ENCODE assay signal across 7 mouse cellular contexts in genomic region chr11:95587423-95587951, GRCm38 (mm10). TPM values are rescaled to one million over a fixed set of nuclear protein-coding genes. Genes with fewer than 3 reads are reported as not detected.
A peak's percentile ranks its signal among the peaks of the same experiment; 100 is the strongest.
DNase-seq lines count a peak whose midpoint lies in the region; TF ChIP-seq lines count a peak whose summit lies in the region.

Gene Ngfr (minus strand): TSS chr11:95587735.

- H3K27ac ChIP-seq in CH12.LX (ENCODE audit: insufficient read depth, low read depth): no peak within 1 kb of the TSS
- peak within 1 kb of the TSS; percentile 77 for H3K27ac ChIP-seq in midbrain, embryonic 10.5 days (replicated peaks)

- 0 out of 2 replicates have a peak, but pooled peaks have one; percentile 23 for TF ChIP-seq POLR2A in CH12.LX (IDR thresholded peaks at IDR 0.05; ENCODE audit: low read depth, low read length)

- TF ChIP-seq EP300 in CH12.LX (IDR thresholded peaks at IDR 0.05; ENCODE audit: low read length): no peak

- intact Hi-C loops in heart, postnatal 14 days (cut with DNase I): loop anchor here (2.0 kb wide), 1 partner anchor 61 kb away; no protein-coding TSS in a partner anchor
- intact Hi-C loops in left cerebral cortex, postnatal 25 days (cut with DNase I): loop anchor here (2.0 kb wide), 1 partner anchor 61 kb away; no protein-coding TSS in a partner anchor

- dilution Hi-C loops in CH12.LX (cut with MboI; ENCODE audit: extremely low pct_ligation_motif_present, extremely low pct_unique_long_range_greater_than_20kb, low sequenced_read_pairs): no loop called here

- TF ChIP-seq CTCF in CH12.LX (conservative IDR thresholded peaks at IDR 0.05 in 1 of 2, IDR thresholded peaks at IDR 0.05 in 1 of 2; ENCODE audit: low read depth in 2 of 2, low read length in 2 of 2): no peak

- no peaks in the 10 kb centered on the region for H3K9me3 ChIP-seq in CH12.LX (replicated peaks; ENCODE audit: low read length)
- H3K9me3 ChIP-seq in midbrain, embryonic 10.5 days (replicated peaks): no peaks in the 10 kb centered on the region

- H3K9ac ChIP-seq in CH12.LX (ENCODE audit: insufficient read depth, low read depth): no peak within 1 kb of the TSS

- in situ Hi-C loops in CH12.LX (cut with MboI; ENCODE audit: low pct_ligation_motif_present, low pct_unique_long_range_greater_than_20kb, low sequenced_read_pairs): no loop called here

- no peak for TF ChIP-seq RAD21 in CH12.LX (IDR thresholded peaks at IDR 0.05; ENCODE audit: low read depth, low read length)

- H3K36me3 ChIP-seq in CH12.LX (replicated peaks in 1 of 2; ENCODE audit: control insufficient read depth in 1 of 2, insufficient read depth in 1 of 2, low read length in 1 of 2): no peaks in the 10 kb centered on the region
- no peaks in the 10 kb centered on the region for H3K36me3 ChIP-seq in midbrain, embryonic 10.5 days
- H3K36me3 ChIP-seq in splenic B cell, adult 2 months (ENCODE audit: control insufficient read depth, insufficient read depth, low read length, poor library complexity, severe bottlenecking): no peaks in the 10 kb centered on the region

- H3K27me3 ChIP-seq in CH12.LX (replicated peaks): peaks cover 95% of the 10 kb centered on the region
- H3K27me3 ChIP-seq in midbrain, embryonic 10.5 days (ENCODE audit: low read depth, poor library complexity, severe bottlenecking): peaks cover 100% of the 10 kb centered on the region
- no peaks in the 10 kb centered on the region for H3K27me3 ChIP-seq in splenic B cell, adult 2 months (ENCODE audit: control insufficient read depth, insufficient read depth, low read length, poor library complexity, severe bottlenecking)

- H3K4me2 ChIP-seq in CH12.LX (ENCODE audit: insufficient read depth, low read depth, poor library complexity, severe bottlenecking): peak within 1 kb of the TSS; percentile 75

- WGBS in midbrain, embryonic 10.5 days: 0% methylated on average over 30 of the region's 39 CpGs

- H3K79me2 ChIP-seq in CH12.LX (replicated peaks; ENCODE audit: control insufficient read depth, extremely low read depth, insufficient read depth, poor library complexity, severe bottlenecking): no peaks in the 10 kb centered on the region

- peaks cover 0 to 11% of the 10 kb centered on the region in 2 experiments; a peak in 2 of 4 replicates for H3K4me1 ChIP-seq in CH12.LX (ENCODE audit: control insufficient read depth in 1 of 2, insufficient read depth in 2 of 2)
- H3K4me1 ChIP-seq in midbrain, embryonic 10.5 days: peaks cover 41% of the 10 kb centered on the region

- peak within 1 kb of the TSS in 1 of 3 experiments; percentile 10 for H3K4me3 ChIP-seq in CH12.LX (replicated peaks in 1 of 3; ENCODE audit: low read depth in 2 of 3, low read length in 2 of 3, poor library complexity in 1 of 3)
- peak within 1 kb of the TSS; percentile 59 for H3K4me3 ChIP-seq in midbrain, embryonic 10.5 days

- DNase-seq in CH12.LX (ENCODE audit: extremely low read depth) (no peak), MN1 (ENCODE audit: low spot score) (peak; percentile 81)
- peak; percentile 88 for DNase-seq in embryo, embryonic 11 days
- DNase-seq in heart, postnatal 14 days: peak; percentile 51 to 57
- DNase-seq in left cerebral cortex, postnatal 25 days (ENCODE audit: low spot score in 2 of 2): peak; percentile 46 to 57
- DNase-seq in midbrain, embryonic 10.5 days (ENCODE audit: low spot score): peak; percentile 71
- DNase-seq in splenic B cell, adult 2 months (ENCODE audit: low read depth, low spot score): peak; percentile 77

TF ChIP-seq in CH12.LX, 34 proteins besides CTCF, POLR2A, EP300 and RAD21:
- peak; percentile 80; the same call in 1 of the 2 replicates for TF ChIP-seq UBTF (IDR thresholded peaks at IDR 0.05; ENCODE audit: low read depth, low read length)
- TF ChIP-seq ZMIZ1 (IDR thresholded peaks at IDR 0.05; ENCODE audit: low read depth, low read length): no peak
- peak; percentile 48 for TF ChIP-seq NRF1 (IDR thresholded peaks at IDR 0.05; ENCODE audit: low read depth, low read length)
- TF ChIP-seq BHLHE40 (IDR thresholded peaks at IDR 0.05; ENCODE audit: low read depth, low read length): no peak

RNA-seq across cellular contexts. Expression of gene Ngfr, which starts in this region (rescaled TPM):
- total RNA-seq in CH12.LX (2012; rRNA removed) (not detected in 2 replicates), CH12.LX (2014; rRNA removed) (not detected in 2 replicates)
- polyA plus RNA-seq in CH12.LX (2012; ENCODE audit: insufficient read length, low read depth): not detected in 2 replicates
- 1 to 10 TPM; 1.1 to 2.0 TPM for total RNA-seq in heart, postnatal 14 days (2021)
- total RNA-seq in left cerebral cortex, postnatal 25 days (2021): 1 to 10 TPM; 1.1 to 1.7 TPM
- polyA plus RNA-seq in midbrain, embryonic 10.5 days (2016; fragmentation: Nextera tagmentation; extraction: Ambion mirVana): 17.9 and 22.5 TPM in 2 replicates

Comparison
In these comparisons a context has a peak if more than half of its experiments do, and no peak if none do; other contexts are left out.
1. RNA of gene Ngfr (polyA plus RNA-seq): 17.9 to 22.5 TPM in midbrain, embryonic 10.5 days; not detected in CH12.LX; every median in the first group is over 10 times any median in the second.